Mouse (Mus musculus): Measurements from ENCODE around the gene Clasp1. TPM values are rescaled to one million over a fixed set of nuclear protein-coding genes. Genes with fewer than 3 reads are reported as not detected.

Clasp1 gene
- total and polyA plus RNA-seq, 3 experiments = 13.9 to 21.3 TPM; not detected in 1

DNA sequence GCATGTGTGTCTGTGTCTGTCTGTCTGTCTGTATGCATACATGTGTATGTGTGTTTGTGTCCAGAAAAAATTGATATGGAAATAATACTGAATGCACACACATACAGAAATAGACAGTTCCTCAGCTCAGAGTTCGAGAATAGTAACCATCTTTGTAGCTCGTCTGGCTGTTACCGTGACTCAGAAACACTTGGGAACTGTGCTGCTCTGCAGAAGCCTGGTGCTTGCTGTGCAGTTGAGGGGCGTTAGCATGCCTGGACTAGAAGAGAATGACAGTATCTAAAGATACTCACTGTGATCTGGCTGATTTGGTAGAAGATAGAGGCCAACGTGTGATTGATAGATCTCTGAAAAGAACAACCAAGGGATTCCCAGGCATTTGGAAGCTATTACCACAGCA lies 159.9 kb downstream of the Clasp1 start:
- H3K9ac ChIP-seq (ENCODE audit: control insufficient read depth, low read depth, low read length, poor library complexity, severe bottlenecking) = no peak overlapping the region
- TF ChIP-seq BHLHE40 (IDR thresholded peaks at IDR 0.05; ENCODE audit: borderline replicate concordance, low read depth, low read length) (no peak), UBTF (IDR thresholded peaks at IDR 0.05; ENCODE audit: borderline replicate concordance, insufficient read depth, low read depth, low read length) (no peak), MAX (IDR thresholded peaks at IDR 0.05; ENCODE audit: low read length) (no peak), POLR2A (IDR thresholded peaks at IDR 0.05; ENCODE audit: control insufficient read depth in 1 of 2, insufficient read depth in 1 of 2, low read depth in 1 of 2, low read length in 2 of 2, poor library complexity in 1 of 2) (no peak), POLR2AphosphoS2 (IDR thresholded peaks at IDR 0.05; ENCODE audit: low read length) (no peak), TBP (IDR thresholded peaks at IDR 0.05; ENCODE audit: low read depth, low read length) (no peak), MAFK (IDR thresholded peaks at IDR 0.05; ENCODE audit: borderline replicate concordance, low read depth, low read length) (no peak), POLR2AphosphoS5 (IDR thresholded peaks at IDR 0.05; ENCODE audit: borderline replicate concordance, low read depth, low read length) (no peak), RAD21 (IDR thresholded peaks at IDR 0.05; ENCODE audit: low read depth, low read length) (no peak), MYB (IDR thresholded peaks at IDR 0.05; ENCODE audit: low read depth, low read length) (no peak), MXI1 (IDR thresholded peaks at IDR 0.05; ENCODE audit: low read depth, low read length) (no peak), MAZ (IDR thresholded peaks at IDR 0.05; ENCODE audit: low read depth, low read length) (no peak), ZMIZ1 (IDR thresholded peaks at IDR 0.05; ENCODE audit: low read depth, low read length) (no peak), NELFE (IDR thresholded peaks at IDR 0.05; ENCODE audit: low read depth, low read length) (no peak), SMC3 (IDR thresholded peaks at IDR 0.05; ENCODE audit: low read depth, low read length) (no peak), GABPA (IDR thresholded peaks at IDR 0.05; ENCODE audit: low read depth, low read length) (no peak), RCOR1 (IDR thresholded peaks at IDR 0.05; ENCODE audit: low read depth, low read length) (no peak)
- no peak overlapping the region for H3K4me3 ChIP-seq (ENCODE audit: control insufficient read depth in 1 of 2, insufficient read depth in 1 of 2, low read depth in 2 of 2, low read length in 2 of 2)
- no peaks in the 10 kb centered on the region for H3K27me3 ChIP-seq (ENCODE audit: control insufficient read depth in 1 of 2, insufficient read depth in 2 of 2, low read length in 2 of 2)
- no peaks in the 10 kb centered on the region for H3K9me3 ChIP-seq (replicated peaks; ENCODE audit: insufficient read depth, low read length)
- H3K27ac ChIP-seq (ENCODE audit: control insufficient read depth, low read depth, low read length) = no peak overlapping the region
- H3K4me1 ChIP-seq (ENCODE audit: control insufficient read depth in 1 of 2, insufficient read depth in 2 of 2, low read length in 2 of 2) = peaks cover 0 to 2% of the 10 kb centered on the region in 2 experiments; a peak in 1 of 4 replicates
- peaks cover 4 to 5% of the 10 kb centered on the region in 2 experiments for H3K36me3 ChIP-seq (ENCODE audit: control insufficient read depth in 1 of 2, insufficient read depth in 2 of 2, low read length in 2 of 2)
- no peaks in the 10 kb centered on the region for H3K79me2 ChIP-seq (ENCODE audit: control insufficient read depth, insufficient read depth, low read length, poor library complexity)
- no peak for DNase-seq (ENCODE audit: low read depth, low spot score)

DNA sequence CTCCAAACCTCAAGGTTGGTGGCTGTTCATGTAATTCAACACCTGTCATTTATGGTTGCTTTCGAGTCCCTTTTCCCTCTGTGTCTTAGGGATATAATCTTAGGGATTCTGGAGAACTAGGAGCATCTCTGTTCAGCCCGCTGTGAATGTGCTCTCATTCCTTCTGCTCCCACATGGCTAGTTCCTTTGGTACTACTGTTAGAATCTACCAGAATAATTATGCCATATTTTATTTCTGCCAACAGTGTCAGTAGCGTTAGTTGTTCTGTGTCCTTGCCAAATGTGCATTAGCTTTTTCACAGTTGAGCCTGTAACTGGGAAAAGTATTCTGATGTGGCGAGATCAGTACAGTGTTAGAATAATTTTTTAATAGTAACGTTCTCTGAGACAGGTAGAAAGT lies 162.3 kb downstream of the Clasp1 start:
- H3K4me1 ChIP-seq (ENCODE audit: control insufficient read depth in 1 of 2, insufficient read depth in 2 of 2, low read length in 2 of 2) = peaks cover 0 to 2% of the 10 kb centered on the region in 2 experiments; a peak in 1 of 4 replicates
- DNase-seq (ENCODE audit: low read depth, low spot score) = no peak
- TF ChIP-seq CHD1 (IDR thresholded peaks at IDR 0.05; ENCODE audit: low read depth, low read length) (no peak), ELF1 (IDR thresholded peaks at IDR 0.05; ENCODE audit: low read depth, low read length) (no peak), EP300 (IDR thresholded peaks at IDR 0.05; ENCODE audit: low read depth in 1 of 2, low read length in 2 of 2) (no peak)
- H3K9me3 ChIP-seq (replicated peaks; ENCODE audit: insufficient read depth, low read length) = no peaks in the 10 kb centered on the region
- no peak overlapping the region for H3K4me3 ChIP-seq (ENCODE audit: control insufficient read depth in 1 of 2, insufficient read depth in 1 of 2, low read depth in 2 of 2, low read length in 2 of 2)
- H3K27me3 ChIP-seq (ENCODE audit: control insufficient read depth in 1 of 2, insufficient read depth in 2 of 2, low read length in 2 of 2) = no peaks in the 10 kb centered on the region
- H3K27ac ChIP-seq (ENCODE audit: control insufficient read depth, low read depth, low read length) = no peak overlapping the region
- H3K9ac ChIP-seq (ENCODE audit: control insufficient read depth, low read depth, low read length, poor library complexity, severe bottlenecking) = no peak overlapping the region
- no peaks in the 10 kb centered on the region for H3K79me2 ChIP-seq (ENCODE audit: control insufficient read depth, insufficient read depth, low read length, poor library complexity)
- peaks cover 0 to 5% of the 10 kb centered on the region in 2 experiments; a peak in 3 of 4 replicates for H3K36me3 ChIP-seq (ENCODE audit: control insufficient read depth in 1 of 2, insufficient read depth in 2 of 2, low read length in 2 of 2)

Measured in MEL (cell line).